22 mouse cellular contexts compared by ENCODE assay signal in genomic region chr9:72537086-72537485, GRCm38 (mm10). TPM values are rescaled to one million over a fixed set of nuclear protein-coding genes. Genes with fewer than 3 reads are reported as not detected.
A peak's percentile ranks its signal among the peaks of the same experiment; 100 is the strongest.
DNase-seq lines count a peak whose midpoint lies in the region; ATAC-seq and TF ChIP-seq lines count a peak whose summit lies in the region.
"Had no signal": no experiment of that assay in that cellular context is flagged by ENCODE, and none has a peak within 500 bp of the region (broad histone marks: within the 10 kb centered on the region; RNA-seq: fewer than 3 reads in every experiment).

No protein-coding gene starts in this region.

- no peaks in the 10 kb centered on the region for H3K27me3 ChIP-seq in kidney, embryonic 16.5 days (ENCODE audit: insufficient read depth, low read length)
- no peaks in the 10 kb centered on the region for H3K27me3 ChIP-seq in liver, postnatal 0 days (ENCODE audit: insufficient read depth, low read length)
- H3K27me3 ChIP-seq in liver, embryonic 12.5 days (replicated peaks) = no peaks in the 10 kb centered on the region
- H3K27me3 ChIP-seq: embryonic facial prominence, embryonic 12.5 days; megakaryocyte, embryonic 14.5 days; midbrain, embryonic 15.5 days; stomach, embryonic 15.5 days had no signal

- H3K9ac ChIP-seq in kidney, embryonic 16.5 days (replicated peaks; ENCODE audit: low read length) = no peak overlapping the region
- no peak overlapping the region for H3K9ac ChIP-seq in liver, postnatal 0 days (replicated peaks)
- no peak overlapping the region for H3K9ac ChIP-seq in liver, embryonic 12.5 days
- H3K9ac ChIP-seq: embryonic facial prominence, embryonic 12.5 days; liver, embryonic 14.5 days; midbrain, embryonic 15.5 days; stomach, embryonic 15.5 days had no signal

- H3K27ac ChIP-seq in kidney, embryonic 16.5 days (ENCODE audit: low read length) = no peak overlapping the region
- no peak overlapping the region for H3K27ac ChIP-seq in liver, postnatal 0 days (ENCODE audit: low read depth)
- no peak overlapping the region for H3K27ac ChIP-seq in liver, embryonic 12.5 days
- H3K27ac ChIP-seq: embryonic facial prominence, embryonic 12.5 days; heart, embryonic 10.5 days; liver, embryonic 14.5 days; midbrain, embryonic 15.5 days; stomach, embryonic 15.5 days had no signal

- H3K4me3 ChIP-seq in kidney, embryonic 16.5 days (ENCODE audit: low read length) = no peak overlapping the region
- H3K4me3 ChIP-seq in liver, postnatal 0 days (ENCODE audit: low read depth, low read length) = no peak overlapping the region
- no peak overlapping the region for H3K4me3 ChIP-seq in liver, embryonic 12.5 days
- H3K4me3 ChIP-seq: embryonic facial prominence, embryonic 12.5 days; erythroblast, embryonic 14.5 days; heart, embryonic 10.5 days; megakaryocyte, embryonic 14.5 days; midbrain, embryonic 15.5 days; stomach, embryonic 15.5 days had no signal

- peak; percentile 37 for TF ChIP-seq CTCF in liver, postnatal 0 days (IDR thresholded peaks at IDR 0.05; ENCODE audit: low read depth)

- ATAC-seq in kidney, embryonic 16.5 days (ENCODE audit: low FRiP score, low TSS enrichment) = no peak
- ATAC-seq in liver, postnatal 0 days = no peak
- ATAC-seq in liver, embryonic 12.5 days = no peak
- ATAC-seq: CD4-positive, CD25-positive, alpha-beta regulatory T cell, adult 4 months; forebrain, embryonic 14.5 days; inflammation-experienced regulatory T-cells, adult 6 months; midbrain, embryonic 15.5 days had no signal

- H3K36me3 ChIP-seq in kidney, embryonic 16.5 days (ENCODE audit: insufficient read depth, low read length) = peaks cover 5% of the 10 kb centered on the region; the same call in 1 of the 2 replicates
- H3K36me3 ChIP-seq in liver, postnatal 0 days (replicated peaks; ENCODE audit: insufficient read depth, low read length) = no peaks in the 10 kb centered on the region; the same call in 1 of the 2 replicates
- peaks cover 6% of the 10 kb centered on the region for H3K36me3 ChIP-seq in liver, embryonic 12.5 days
- H3K36me3 ChIP-seq: stomach, embryonic 15.5 days had no signal

- peak; percentile 26 to 39 for DNase-seq in kidney, adult 8-10 months
- no peak for DNase-seq in liver, postnatal 0 days
- peak; percentile 11 for DNase-seq in ES-CJ7 (ENCODE audit: low read depth, low spot score)
- peak; percentile 34 to 64 for DNase-seq in kidney, postnatal 36 days
- DNase-seq in natural killer cell, adult 2 months (ENCODE audit: low spot score in 2 of 2) = no peak
- DNase-seq in cerebellum, postnatal 36 days = no peak
- DNase-seq: cerebellum, adult 2 months; layer of hippocampus, adult 9-11 months; lung, postnatal 10 days; right cerebral cortex, postnatal 25 days had no signal

- H3K4me1 ChIP-seq in kidney, embryonic 16.5 days (ENCODE audit: insufficient read depth, low read length) = 0 out of 2 replicates have a peak, but pooled peaks cover 3% of the 10 kb centered on the region
- H3K4me1 ChIP-seq in liver, postnatal 0 days (ENCODE audit: insufficient read depth) = no peaks in the 10 kb centered on the region
- H3K4me1 ChIP-seq in liver, embryonic 12.5 days = peaks cover 20% of the 10 kb centered on the region

- WGBS in kidney, embryonic 16.5 days = 52% methylated on average over 1 of the region's 1 CpGs
- 46% methylated on average over 1 of the region's 1 CpGs for WGBS in liver, postnatal 0 days (ENCODE audit: insufficient replicate concordance)
- 58% methylated on average over 1 of the region's 1 CpGs for WGBS in liver, embryonic 12.5 days (ENCODE audit: insufficient replicate concordance)

- no peak for TF ChIP-seq EP300 in liver, postnatal 0 days (IDR thresholded peaks at IDR 0.05; ENCODE audit: low read depth)

- no peaks in the 10 kb centered on the region for H3K9me3 ChIP-seq in kidney, embryonic 16.5 days (ENCODE audit: low read length)
- H3K9me3 ChIP-seq in liver, postnatal 0 days (ENCODE audit: low read length) = no peaks in the 10 kb centered on the region
- no peaks in the 10 kb centered on the region for H3K9me3 ChIP-seq in liver, embryonic 12.5 days (replicated peaks)
- H3K9me3 ChIP-seq: embryonic facial prominence, embryonic 12.5 days; heart, embryonic 10.5 days; megakaryocyte, embryonic 14.5 days; midbrain, embryonic 15.5 days; stomach, embryonic 15.5 days had no signal

- no peak overlapping the region for H3K4me2 ChIP-seq in kidney, embryonic 16.5 days (replicated peaks; ENCODE audit: low read depth, low read length)
- H3K4me2 ChIP-seq in liver, postnatal 0 days (ENCODE audit: low read depth, low read length) = no peak overlapping the region
- no peak overlapping the region for H3K4me2 ChIP-seq in liver, embryonic 12.5 days
- H3K4me2 ChIP-seq: embryonic facial prominence, embryonic 12.5 days; midbrain, embryonic 15.5 days; stomach, embryonic 15.5 days had no signal

RNA-seq across cellular contexts. Expression of gene Rfx7, which starts 5.0 kb away (rescaled TPM):
- polyA plus RNA-seq in kidney, embryonic 16.5 days (2015; fragmentation: Nextera tagmentation; extraction: Ambion mirVana) = 9.8 and 13.3 TPM in 2 replicates
- polyA plus RNA-seq in liver, postnatal 0 days (2015; fragmentation: Nextera tagmentation; extraction: Ambion mirVana) = 2.5 TPM in 2 replicates
- 5.7 and 7.0 TPM in 2 replicates for polyA plus RNA-seq in liver, embryonic 12.5 days (2016; fragmentation: Nextera tagmentation; extraction: Ambion mirVana)

RNA-seq across cellular contexts. Expression of gene Tex9, which starts 45.1 kb away (rescaled TPM):
- 28.2 and 38.3 TPM in 2 replicates for polyA plus RNA-seq in kidney, embryonic 16.5 days (2015; fragmentation: Nextera tagmentation; extraction: Ambion mirVana)
- 4.1 and 4.9 TPM in 2 replicates for polyA plus RNA-seq in liver, postnatal 0 days (2015; fragmentation: Nextera tagmentation; extraction: Ambion mirVana)
- polyA plus RNA-seq in liver, embryonic 12.5 days (2016; fragmentation: Nextera tagmentation; extraction: Ambion mirVana) = 9.1 and 11.4 TPM in 2 replicates

Comparison
In these comparisons a context has a peak if more than half of its experiments do, and no peak if none do; other contexts are left out.
1. DNase-seq: peak in kidney, adult 8-10 months (2 of 2), ES-CJ7 (single experiment) and kidney, postnatal 36 days (2 of 2); none in liver, postnatal 0 days (single experiment), natural killer cell, adult 2 months (0 of 2) and cerebellum, postnatal 36 days (0 of 2).